In the genomic region with DNA sequence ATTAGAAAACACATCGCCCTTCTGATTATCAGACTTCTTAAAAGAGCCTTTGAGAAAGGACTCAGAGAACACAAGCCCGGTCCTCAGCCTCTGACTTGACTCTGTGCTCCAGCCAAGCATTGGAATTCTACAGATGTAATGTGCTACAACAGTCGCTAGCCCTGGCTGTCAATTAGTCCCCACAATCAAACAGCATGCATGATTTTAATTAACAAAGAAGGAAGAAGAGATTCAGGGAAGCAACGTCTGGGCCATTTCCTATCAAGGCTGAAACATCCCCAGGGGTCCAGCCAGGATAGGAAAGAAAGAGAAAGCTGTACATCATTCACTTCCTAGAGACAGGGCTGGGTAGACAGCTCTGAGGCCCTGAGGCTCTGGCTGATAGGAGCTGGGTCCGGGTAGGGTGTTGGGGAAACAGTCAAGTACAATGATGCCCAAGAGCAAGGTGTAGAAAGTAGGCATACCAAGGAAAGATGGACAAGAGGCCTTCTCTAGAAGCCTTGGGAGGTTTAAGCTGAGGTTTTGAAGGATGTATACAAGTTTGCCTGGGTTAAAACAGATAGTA, we compare ENCODE assay signal across 17 mouse cellular contexts.
A peak's percentile ranks its signal among the peaks of the same experiment; 100 is the strongest.
DNase-seq lines count a peak whose midpoint lies in the region; ATAC-seq and TF ChIP-seq lines count a peak whose summit lies in the region.
"Had no signal": no experiment of that assay in that cellular context is flagged by ENCODE, and none has a peak within 500 bp of the region (broad histone marks: within the 10 kb centered on the region; RNA-seq: fewer than 3 reads in every experiment).

No protein-coding gene starts in this region.

- WGBS in forebrain, postnatal 0 days, result 12% methylated on average over 5 of the region's 5 CpGs
- WGBS in forebrain, embryonic 12.5 days, result 12% methylated on average over 5 of the region's 5 CpGs
- WGBS in kidney, embryonic 16.5 days, result 40% methylated on average over 5 of the region's 5 CpGs

- H3K4me3 ChIP-seq in forebrain, postnatal 0 days (ENCODE audit: low read depth, low read length), result no peak overlapping the region
- H3K4me3 ChIP-seq in forebrain, embryonic 12.5 days (replicated peaks), result no peak overlapping the region
- no peak overlapping the region for H3K4me3 ChIP-seq in kidney, embryonic 16.5 days (ENCODE audit: low read length)
- H3K4me3 ChIP-seq: limb, embryonic 13.5 days; liver, embryonic 15.5 days; neural tube, embryonic 12.5 days had no signal

- 0 out of 2 replicates have a peak, but pooled peaks have one; percentile 13 for ATAC-seq in forebrain, postnatal 0 days
- no peak for ATAC-seq in forebrain, embryonic 12.5 days (ENCODE audit: low FRiP score)
- ATAC-seq in kidney, embryonic 16.5 days (ENCODE audit: low FRiP score, low TSS enrichment), result no peak

- H3K4me1 ChIP-seq in forebrain, postnatal 0 days (ENCODE audit: insufficient read depth), result 0 out of 2 replicates have a peak, but pooled peaks cover 5% of the 10 kb centered on the region
- H3K4me1 ChIP-seq in forebrain, embryonic 12.5 days, result peaks cover 21% of the 10 kb centered on the region
- peaks cover 26% of the 10 kb centered on the region for H3K4me1 ChIP-seq in kidney, embryonic 16.5 days (ENCODE audit: insufficient read depth, low read length)

- no peaks in the 10 kb centered on the region for H3K27me3 ChIP-seq in forebrain, postnatal 0 days (ENCODE audit: insufficient read depth, low read length)
- peaks cover 10% of the 10 kb centered on the region; the same call in 1 of the 2 replicates for H3K27me3 ChIP-seq in forebrain, embryonic 12.5 days
- H3K27me3 ChIP-seq in kidney, embryonic 16.5 days (ENCODE audit: insufficient read depth, low read length), result 0 out of 2 replicates have a peak, but pooled peaks cover 3% of the 10 kb centered on the region
- H3K27me3 ChIP-seq: liver, embryonic 15.5 days had no signal

- no peak for TF ChIP-seq CTCF in forebrain, postnatal 0 days (IDR thresholded peaks at IDR 0.05; ENCODE audit: low read depth)

- H3K36me3 ChIP-seq in forebrain, postnatal 0 days (ENCODE audit: insufficient read depth), result no peaks in the 10 kb centered on the region; the same call in 1 of the 2 replicates
- H3K36me3 ChIP-seq in forebrain, embryonic 12.5 days (replicated peaks), result no peaks in the 10 kb centered on the region
- no peaks in the 10 kb centered on the region for H3K36me3 ChIP-seq in kidney, embryonic 16.5 days (ENCODE audit: insufficient read depth, low read length)
- H3K36me3 ChIP-seq: G1E; limb, embryonic 13.5 days; liver, embryonic 15.5 days; neural tube, embryonic 12.5 days had no signal

- H3K27ac ChIP-seq in forebrain, postnatal 0 days (ENCODE audit: low read depth, low read length), result no peak overlapping the region
- no peak overlapping the region for H3K27ac ChIP-seq in forebrain, embryonic 12.5 days
- 0 out of 2 replicates have a peak overlapping the region, but pooled peaks have one; percentile 25 for H3K27ac ChIP-seq in kidney, embryonic 16.5 days (ENCODE audit: low read length)
- H3K27ac ChIP-seq: limb, embryonic 13.5 days; liver, embryonic 15.5 days; neural tube, embryonic 12.5 days had no signal

- no peak for DNase-seq in forebrain, postnatal 0 days
- no peak for DNase-seq in kidney, adult 11 months
- peak; percentile 92 for DNase-seq in ES-CJ7 (ENCODE audit: low read depth, low spot score)
- peak; percentile 28 for DNase-seq in kidney, postnatal 14 days
- no peak for DNase-seq in embryo, embryonic 10 days (ENCODE audit: low spot score)
- DNase-seq: adrenal gland, postnatal 14 days; cerebellum, adult 8-10 months; lung, postnatal 10 days; right cerebral cortex, adult 18-20 months; spleen, adult 18-20 months; thymus, postnatal 14 days had no signal

- H3K9ac ChIP-seq in forebrain, postnatal 0 days, result no peak overlapping the region
- no peak overlapping the region for H3K9ac ChIP-seq in forebrain, embryonic 12.5 days
- H3K9ac ChIP-seq in kidney, embryonic 16.5 days (replicated peaks; ENCODE audit: low read length), result no peak overlapping the region
- H3K9ac ChIP-seq: limb, embryonic 13.5 days; liver, embryonic 15.5 days; neural tube, embryonic 12.5 days had no signal

- H3K4me2 ChIP-seq in forebrain, postnatal 0 days (ENCODE audit: low read depth), result no peak overlapping the region
- no peak overlapping the region for H3K4me2 ChIP-seq in forebrain, embryonic 12.5 days
- no peak overlapping the region for H3K4me2 ChIP-seq in kidney, embryonic 16.5 days (replicated peaks; ENCODE audit: low read depth, low read length)
- H3K4me2 ChIP-seq: limb, embryonic 13.5 days; liver, embryonic 15.5 days; neural tube, embryonic 12.5 days had no signal

- no peaks in the 10 kb centered on the region for H3K9me3 ChIP-seq in forebrain, postnatal 0 days (ENCODE audit: low read length)
- H3K9me3 ChIP-seq in forebrain, embryonic 12.5 days, result no peaks in the 10 kb centered on the region
- no peaks in the 10 kb centered on the region for H3K9me3 ChIP-seq in kidney, embryonic 16.5 days (ENCODE audit: low read length)
- H3K9me3 ChIP-seq: limb, embryonic 13.5 days; liver, embryonic 15.5 days; neural tube, embryonic 12.5 days had no signal

Comparison
In these comparisons a context has a peak if more than half of its experiments do, and no peak if none do; other contexts are left out.
1. DNase-seq: peak in ES-CJ7 (single experiment) and kidney, postnatal 14 days (single experiment); none in forebrain, postnatal 0 days (single experiment), kidney, adult 11 months (single experiment) and embryo, embryonic 10 days (single experiment).